Mouse (Mus musculus) testis, adult 2 months (tissue): Measurements from ENCODE around the gene Adipor2. TPM values are rescaled to one million over a fixed set of nuclear protein-coding genes. Genes with fewer than 3 reads are reported as not detected.
"Not testable (repeated sequence)": the region's sequence is repeated elsewhere in the genome, so short reads cannot be mapped to it uniquely, and the experiment has no call there.

Source experiments
- H3K27ac ChIP-seq: fragments of 200-500 bp; 2 replicates; pipeline ENCODE4 v1.5.1; 2012; ENCODE audit warnings: low read depth, low read length; ENCODE audit not compliant: control insufficient read depth, insufficient read depth
- H3K27me3 ChIP-seq: fragments of 200-500 bp; 2 replicates; pipeline ENCODE4 v1.6.1; 2012; ENCODE audit warnings: mild to moderate bottlenecking, low read length, moderate library complexity; ENCODE audit not compliant: control insufficient read depth, insufficient read depth
- H3K36me3 ChIP-seq: fragments of 200-500 bp; 2 replicates; pipeline ENCODE4 v1.6.1; 2012; ENCODE audit warnings: mild to moderate bottlenecking, low read length; ENCODE audit not compliant: control insufficient read depth, insufficient read depth
- H3K4me1 ChIP-seq: fragments of 200-500 bp; 2 replicates; pipeline ENCODE4 v1.6.1; 2012; ENCODE audit warnings: low read length; ENCODE audit not compliant: control insufficient read depth, insufficient read depth
- H3K4me3 ChIP-seq: fragments of 200-500 bp; 2 replicates; pipeline ENCODE4 v1.5.1; 2012; ENCODE audit warnings: low read depth, mild to moderate bottlenecking, low read length, moderate library complexity, mixed read lengths; ENCODE audit not compliant: control insufficient read depth
- CTCF ChIP-seq: fragments of 200-500 bp; IDR thresholded peaks from 2 replicates; pipeline ENCODE4 v1.5.1; 2012; ENCODE audit warnings: low read depth, mild to moderate bottlenecking, inconsistent platforms, low read length, moderate library complexity; ENCODE audit not compliant: control insufficient read depth, insufficient read depth, insufficient replicate concordance
- POLR2A ChIP-seq: fragments of 200-500 bp; IDR thresholded peaks from 2 replicates; pipeline ENCODE4 v1.6.1; 2012; ENCODE audit warnings: low read depth, mild to moderate bottlenecking, inconsistent platforms, low read length, moderate library complexity; ENCODE audit not compliant: control insufficient read depth
- polyA plus RNA-seq: library from polyadenylated mRNA; depleted of rRNA; stranded (reverse); fragments of >200 nt; gene quantifications from 2 replicates; pipeline ENCODE4 v1.2.3, GENCODE M21; 2012

Gene Adipor2
- polyA plus RNA-seq, 1 experiment: 22.0 TPM

GRCm38 (mm10) chr6:119375035-119375434 is 42.5 kb downstream of the Adipor2 start:
- H3K4me3 ChIP-seq: no peak overlapping the region
- TF ChIP-seq POLR2A: no peak
- no peak for TF ChIP-seq CTCF

DNA sequence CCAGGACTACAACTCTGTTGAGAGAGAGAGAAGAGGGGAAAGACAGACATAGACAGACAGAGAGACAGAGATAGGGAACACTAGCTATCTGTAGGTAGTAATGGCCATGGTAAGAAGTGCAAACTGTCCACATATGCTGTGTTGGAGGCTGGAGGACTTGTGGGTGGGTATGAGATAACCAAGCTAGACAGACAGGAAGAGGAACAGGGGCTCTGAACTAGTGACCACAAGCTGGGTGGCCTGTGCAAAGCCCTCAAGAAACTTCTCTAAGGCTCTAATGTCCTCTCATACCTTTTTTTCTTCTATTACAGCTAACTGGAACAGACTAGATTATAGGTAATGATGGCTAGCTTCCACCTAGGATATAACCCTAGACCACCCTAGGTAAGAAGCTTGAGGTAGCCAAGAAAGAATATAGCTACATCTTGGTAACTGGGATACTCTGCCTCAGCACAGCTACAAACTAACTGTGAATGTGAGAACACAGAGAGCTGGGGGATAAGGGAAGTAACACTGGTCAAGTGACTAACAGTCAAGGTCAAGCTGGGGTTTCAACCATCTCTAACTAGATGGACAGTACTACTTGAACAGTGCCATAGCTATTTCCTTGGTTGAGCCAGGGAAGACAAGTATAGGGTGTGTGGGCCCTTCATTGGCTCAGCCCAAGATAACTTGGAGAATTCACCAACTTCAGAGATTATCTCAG is 44.4 kb downstream of the Adipor2 start:
- Histone ChIP-seq H3K36me3 (no peaks in the 10 kb centered on the region), H3K27ac (no peak overlapping the region), H3K27me3 (no peaks in the 10 kb centered on the region), H3K4me3 (no peak overlapping the region), H3K4me1 (no peaks in the 10 kb centered on the region)
- no peak for TF ChIP-seq POLR2A
- TF ChIP-seq CTCF: no peak

More at GRCm38 (mm10) chr6:119375035-119375434, 42.5 kb downstream of the Adipor2 start:
- no peaks in the 10 kb centered on the region for H3K4me1 ChIP-seq
- no peaks in the 10 kb centered on the region for H3K36me3 ChIP-seq
- no peaks in the 10 kb centered on the region for H3K27me3 ChIP-seq
- no peak overlapping the region for H3K27ac ChIP-seq

- Histone ChIP-seq H3K36me3 (no peaks in the 10 kb centered on the region), H3K4me1 (no peaks in the 10 kb centered on the region), H3K27ac (no peak overlapping the region), H3K27me3 (no peaks in the 10 kb centered on the region), H3K4me3 (no peak overlapping the region)
- TF ChIP-seq POLR2A (no peak), CTCF (no peak)
Measured at GRCm38 (mm10) chr6:119372237-119372636, 45.3 kb downstream of the Adipor2 start.

- H3K27ac ChIP-seq: no peak overlapping the region
- H3K4me1 ChIP-seq: no peaks in the 10 kb centered on the region
- no peaks in the 10 kb centered on the region for H3K27me3 ChIP-seq
- TF ChIP-seq POLR2A: no peak
- TF ChIP-seq CTCF: no peak
- no peaks in the 10 kb centered on the region for H3K36me3 ChIP-seq
- H3K4me3 ChIP-seq: no peak overlapping the region
Measured at GRCm38 (mm10) chr6:119371624-119372023, 45.9 kb downstream of the Adipor2 start.

GRCm38 (mm10) chr6:119367382-119367781 is 50.1 kb downstream of the Adipor2 start:
- no peak for TF ChIP-seq POLR2A
- TF ChIP-seq CTCF: no peak
- Histone ChIP-seq H3K4me3 (no peak overlapping the region), H3K36me3 (no peaks in the 10 kb centered on the region), H3K27me3 (no peaks in the 10 kb centered on the region), H3K4me1 (no peaks in the 10 kb centered on the region), H3K27ac (no peak overlapping the region)

GRCm38 (mm10) chr6:119366800-119367199 is 50.7 kb downstream of the Adipor2 start:
- H3K4me3 ChIP-seq, H3K27me3 ChIP-seq, H3K27ac ChIP-seq, H3K4me1 ChIP-seq, H3K36me3 ChIP-seq: not testable (repeated sequence)

DNA sequence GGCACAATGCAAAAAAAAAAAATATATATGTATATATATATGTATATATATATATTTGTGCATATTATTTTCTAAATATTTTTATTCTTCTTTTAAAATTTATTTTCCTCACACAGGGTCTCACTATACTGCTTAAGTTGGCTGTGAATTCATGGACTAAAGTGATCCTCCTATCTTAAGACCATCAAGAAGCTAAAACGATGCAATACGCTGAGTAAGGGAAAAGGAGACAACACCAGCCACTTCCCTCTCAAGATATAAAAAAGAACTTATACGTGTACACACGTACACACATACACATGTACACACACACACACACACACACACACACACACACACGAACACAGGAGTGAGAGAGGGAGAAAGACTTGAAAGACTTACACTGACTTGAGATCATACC is 53.9 kb downstream of the Adipor2 start:
- H3K27me3 ChIP-seq: no peaks in the 10 kb centered on the region
- H3K36me3 ChIP-seq: no peaks in the 10 kb centered on the region
- no peak overlapping the region for H3K4me3 ChIP-seq
- H3K4me1 ChIP-seq: no peaks in the 10 kb centered on the region
- no peak for TF ChIP-seq CTCF
- TF ChIP-seq POLR2A: no peak
- no peak overlapping the region for H3K27ac ChIP-seq

DNA sequence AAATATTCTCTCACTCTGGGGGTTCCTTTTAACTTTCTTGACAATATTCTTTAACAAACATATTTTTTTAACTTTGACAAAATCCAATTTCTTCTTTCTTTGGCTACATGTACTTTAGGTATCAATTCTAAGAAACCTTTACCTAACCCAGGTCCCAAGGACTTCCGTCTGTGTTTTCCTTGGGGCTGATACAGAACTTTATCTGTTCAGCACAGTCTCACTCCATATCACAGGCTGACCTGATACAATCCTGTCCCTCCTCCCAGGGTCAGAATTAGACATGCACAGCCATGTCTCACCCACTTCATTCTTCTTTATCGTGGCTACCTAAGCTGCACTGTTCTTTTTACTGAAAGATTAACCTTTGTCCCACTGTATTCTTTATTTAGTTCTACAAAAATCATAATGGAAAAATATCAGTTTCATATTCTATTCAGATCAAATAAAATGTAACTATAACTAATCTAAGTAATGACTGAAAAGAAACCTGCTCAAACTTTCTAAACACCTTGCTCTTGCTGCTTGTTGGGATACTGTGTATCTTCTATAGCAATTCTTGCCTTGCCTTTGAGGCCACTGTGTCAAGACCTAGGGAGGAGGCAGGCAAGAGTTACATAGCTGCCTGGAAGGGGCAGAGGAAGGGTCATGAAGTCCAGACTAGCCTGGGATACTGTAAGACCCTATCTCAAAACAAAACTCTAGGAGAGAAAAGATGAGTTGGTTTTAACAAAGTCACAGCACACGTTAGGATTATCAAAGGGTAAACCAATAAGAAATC is 56.4 kb downstream of the Adipor2 start:
- H3K27me3 ChIP-seq: no peaks in the 10 kb centered on the region
- TF ChIP-seq CTCF (no peak), POLR2A (no peak)
- no peak overlapping the region for H3K4me3 ChIP-seq
- no peaks in the 10 kb centered on the region for H3K36me3 ChIP-seq
- H3K27ac ChIP-seq: no peak overlapping the region
- no peaks in the 10 kb centered on the region for H3K4me1 ChIP-seq

- H3K27me3 ChIP-seq, H3K27ac ChIP-seq, H3K4me1 ChIP-seq, H3K36me3 ChIP-seq, H3K4me3 ChIP-seq: not testable (repeated sequence)
Measured at GRCm38 (mm10) chr6:119360250-119360649, 57.3 kb downstream of the Adipor2 start.
